ENCODE assay signal across 9 mouse cellular contexts in genomic region chr19:4981767-4982166, GRCm38 (mm10). TPM values are rescaled to one million over a fixed set of nuclear protein-coding genes. Genes with fewer than 3 reads are reported as not detected.
DNase-seq lines count a peak whose midpoint lies in the region; ATAC-seq and TF ChIP-seq lines count a peak whose summit lies in the region.
"Had no signal": no experiment of that assay in that cellular context is flagged by ENCODE, and none has a peak within 500 bp of the region (broad histone marks: within the 10 kb centered on the region; RNA-seq: fewer than 3 reads in every experiment).

No protein-coding gene starts in this region.

- H3K4me2 ChIP-seq in midbrain, embryonic 11.5 days, result no peak overlapping the region
- H3K4me2 ChIP-seq in midbrain, embryonic 16.5 days (ENCODE audit: low read length), result no peak overlapping the region

- no peak overlapping the region for H3K4me3 ChIP-seq in midbrain, embryonic 11.5 days (ENCODE audit: low read depth, low read length)
- H3K4me3 ChIP-seq in midbrain, embryonic 16.5 days (ENCODE audit: low read depth, low read length), result no peak overlapping the region
- no peak overlapping the region for H3K4me3 ChIP-seq in layer of hippocampus, adult 2 months
- H3K4me3 ChIP-seq: myocyte had no signal

- H3K27ac ChIP-seq in midbrain, embryonic 11.5 days (ENCODE audit: low read depth, low read length), result no peak overlapping the region
- no peak overlapping the region for H3K27ac ChIP-seq in midbrain, embryonic 16.5 days (ENCODE audit: low read length)
- no peak overlapping the region for H3K27ac ChIP-seq in layer of hippocampus, adult 2 months

- TF ChIP-seq CTCF in layer of hippocampus, adult 2 months (conservative IDR thresholded peaks at IDR 0.05), result peak; percentile 95

- peaks cover 8% of the 10 kb centered on the region for H3K27me3 ChIP-seq in midbrain, embryonic 11.5 days (ENCODE audit: control insufficient read depth, insufficient read depth, low read length)
- peaks cover 31% of the 10 kb centered on the region for H3K27me3 ChIP-seq in midbrain, embryonic 16.5 days (ENCODE audit: control insufficient read depth, insufficient read depth, low read depth, low read length)

- no peak; the same call in 1 of the 2 replicates for ATAC-seq in cerebellum, adult (ENCODE audit: insufficient number of reproducible peaks, low FRiP score, low TSS enrichment)
- ATAC-seq in midbrain, embryonic 11.5 days (ENCODE audit: low FRiP score), result no peak
- ATAC-seq in midbrain, embryonic 16.5 days, result no peak

- H3K4me1 ChIP-seq in midbrain, embryonic 11.5 days (ENCODE audit: control insufficient read depth, insufficient read depth, low read length), result no peaks in the 10 kb centered on the region
- no peaks in the 10 kb centered on the region for H3K4me1 ChIP-seq in midbrain, embryonic 16.5 days (ENCODE audit: control insufficient read depth, insufficient read depth, low read length)

- H3K9ac ChIP-seq in midbrain, embryonic 11.5 days (ENCODE audit: low read length), result no peak overlapping the region
- H3K9ac ChIP-seq in midbrain, embryonic 16.5 days (ENCODE audit: low read depth, low read length), result no peak overlapping the region

- no peaks in the 10 kb centered on the region for H3K36me3 ChIP-seq in midbrain, embryonic 11.5 days (ENCODE audit: control insufficient read depth, insufficient read depth, low read length)
- H3K36me3 ChIP-seq in midbrain, embryonic 16.5 days (ENCODE audit: control insufficient read depth, insufficient read depth, low read length), result peaks cover 5% of the 10 kb centered on the region

- peak; percentile 63 for DNase-seq in cerebellum, adult 11 months
- peak; percentile 89 for DNase-seq in midbrain, embryonic 11.5 days (ENCODE audit: low spot score, missing footprints)
- DNase-seq in ZHBTc4 (ENCODE audit: low read depth, low spot score), result peak; percentile 78
- peak; percentile 51 for DNase-seq in embryo, embryonic 9.5 days (ENCODE audit: extremely low spot score)
- DNase-seq in layer of hippocampus, adult 2 months (ENCODE audit: low spot score in 2 of 2), result peak; percentile 75 to 83
- DNase-seq in retina, postnatal 1 day, result peak; percentile 79

- no peaks in the 10 kb centered on the region for H3K9me3 ChIP-seq in midbrain, embryonic 11.5 days (ENCODE audit: control insufficient read depth, low read length)
- H3K9me3 ChIP-seq in midbrain, embryonic 16.5 days (replicated peaks; ENCODE audit: control insufficient read depth, low read length, poor library complexity, severe bottlenecking), result no peaks in the 10 kb centered on the region

RNA-seq across cellular contexts. Expression of gene Npas4, which starts 8.3 kb away (rescaled TPM):
- polyA plus RNA-seq in midbrain, embryonic 11.5 days (2014; fragmentation: Nextera tagmentation; extraction: Ambion mirVana), result 0.04 TPM in 1 of 2 replicates, not detected in the other
- polyA plus RNA-seq in midbrain, embryonic 16.5 days (2015; fragmentation: Nextera tagmentation; extraction: Ambion mirVana), result 0.58 and 0.82 TPM in 2 replicates
- 10 to 100 TPM in 1 of 2 experiments, 1 to 10 TPM in 1; 6.4 to 11.2 TPM for total RNA-seq in layer of hippocampus, adult 2 months (2021)

RNA-seq across cellular contexts. Expression of gene Mrpl11, which starts 19.8 kb away (rescaled TPM):
- polyA plus RNA-seq in midbrain, embryonic 11.5 days (2014; fragmentation: Nextera tagmentation; extraction: Ambion mirVana), result 157 and 158 TPM in 2 replicates
- 101 and 107 TPM in 2 replicates for polyA plus RNA-seq in midbrain, embryonic 16.5 days (2015; fragmentation: Nextera tagmentation; extraction: Ambion mirVana)
- 10 to 100 TPM; 58.8 to 62.8 TPM for total RNA-seq in layer of hippocampus, adult 2 months (2021)

RNA-seq across cellular contexts. Expression of gene Peli3, which starts 38.8 kb away (rescaled TPM):
- 1.3 and 1.5 TPM in 2 replicates for polyA plus RNA-seq in midbrain, embryonic 11.5 days (2014; fragmentation: Nextera tagmentation; extraction: Ambion mirVana)
- 11.3 and 17.0 TPM in 2 replicates for polyA plus RNA-seq in midbrain, embryonic 16.5 days (2015; fragmentation: Nextera tagmentation; extraction: Ambion mirVana)
- 10 to 100 TPM; 21.4 to 21.9 TPM for total RNA-seq in layer of hippocampus, adult 2 months (2021)

RNA-seq across cellular contexts. Expression of gene Slc29a2, which starts 41.9 kb away (rescaled TPM):
- polyA plus RNA-seq in midbrain, embryonic 11.5 days (2014; fragmentation: Nextera tagmentation; extraction: Ambion mirVana), result 4.2 TPM in 2 replicates
- polyA plus RNA-seq in midbrain, embryonic 16.5 days (2015; fragmentation: Nextera tagmentation; extraction: Ambion mirVana), result 12.1 and 16.0 TPM in 2 replicates
- total RNA-seq in layer of hippocampus, adult 2 months (2021), result 10 to 100 TPM; 16.2 to 16.7 TPM

RNA-seq across cellular contexts. Expression of gene Dpp3, which starts 53.7 kb away (rescaled TPM):
- 153 and 159 TPM in 2 replicates for polyA plus RNA-seq in midbrain, embryonic 11.5 days (2014; fragmentation: Nextera tagmentation; extraction: Ambion mirVana)
- polyA plus RNA-seq in midbrain, embryonic 16.5 days (2015; fragmentation: Nextera tagmentation; extraction: Ambion mirVana), result 108 and 109 TPM in 2 replicates
- 10 to 100 TPM; 36.6 to 44.2 TPM for total RNA-seq in layer of hippocampus, adult 2 months (2021)
